Mouse (Mus musculus): ENCODE measurements at regions not wholly inside any gene's neighbourhood (a gene's known extent, or its start where the extent isn't known, plus 50 kb on each side); places are given as distances from the start of the nearest gene placed in this dataset.

GRCm38 (mm10) chr13:84345791-84346511 is 123.9 kb downstream of the Tmem161b start:
- WGBS: 4% methylated on average over 30 of the region's 30 CpGs
- peaks cover 37% of the 10 kb centered on the region for H3K27me3 ChIP-seq (ENCODE audit: control insufficient read depth, insufficient read depth, low read length)
- no peak overlapping the region for H3K27ac ChIP-seq (ENCODE audit: insufficient read depth, low read depth, low read length)
- peaks cover 6% of the 10 kb centered on the region; the same call in 1 of the 2 replicates for H3K4me1 ChIP-seq (ENCODE audit: control insufficient read depth, insufficient read depth, insufficient read length, low read length)
- H3K36me3 ChIP-seq (ENCODE audit: control insufficient read depth, insufficient read depth, low read length): no peaks in the 10 kb centered on the region
- TF ChIP-seq CTCF (IDR thresholded peaks at IDR 0.05; ENCODE audit: extremely low read depth, insufficient read length, insufficient replicate concordance, low read depth, low read length): no peak
- TF ChIP-seq POLR2A (IDR thresholded peaks at IDR 0.05; ENCODE audit: low read depth, low read length): no peak
- H3K4me3 ChIP-seq (ENCODE audit: low read depth, low read length): no peak overlapping the region

- Histone ChIP-seq H3K4me3 (ENCODE audit: low read depth, low read length) (no peak overlapping the region), H3K36me3 (ENCODE audit: control insufficient read depth, insufficient read depth, low read length) (no peaks in the 10 kb centered on the region), H3K27ac (ENCODE audit: insufficient read depth, low read depth, low read length) (no peak overlapping the region), H3K4me1 (ENCODE audit: control insufficient read depth, insufficient read depth, insufficient read length, low read length) (peaks cover 6% of the 10 kb centered on the region; the same call in 1 of the 2 replicates), H3K27me3 (ENCODE audit: control insufficient read depth, insufficient read depth, low read length) (peaks cover 37% of the 10 kb centered on the region)
- 6% methylated on average over 2 of the region's 2 CpGs for WGBS
- TF ChIP-seq CTCF (IDR thresholded peaks at IDR 0.05; ENCODE audit: extremely low read depth, insufficient read length, insufficient replicate concordance, low read depth, low read length) (no peak), POLR2A (IDR thresholded peaks at IDR 0.05; ENCODE audit: low read depth, low read length) (no peak)
Observed at GRCm38 (mm10) chr13:84346569-84346968, 124.5 kb downstream of the Tmem161b start.

- Histone ChIP-seq H3K27me3 (ENCODE audit: control insufficient read depth, insufficient read depth, low read length) (peaks cover 37% of the 10 kb centered on the region), H3K4me1 (ENCODE audit: control insufficient read depth, insufficient read depth, insufficient read length, low read length) (peaks cover 6% of the 10 kb centered on the region; the same call in 1 of the 2 replicates), H3K36me3 (ENCODE audit: control insufficient read depth, insufficient read depth, low read length) (no peaks in the 10 kb centered on the region), H3K4me3 (ENCODE audit: low read depth, low read length) (peak overlapping the region; percentile 57), H3K27ac (ENCODE audit: insufficient read depth, low read depth, low read length) (no peak overlapping the region)
- TF ChIP-seq POLR2A (IDR thresholded peaks at IDR 0.05; ENCODE audit: low read depth, low read length) (no peak), CTCF (IDR thresholded peaks at IDR 0.05; ENCODE audit: extremely low read depth, insufficient read length, insufficient replicate concordance, low read depth, low read length) (no peak)
- WGBS: 4% methylated on average over 21 of the region's 21 CpGs
Observed at GRCm38 (mm10) chr13:84347181-84347913, 125.3 kb downstream of the Tmem161b start.

GRCm38 (mm10) chr13:84347914-84348700 is 126.0 kb downstream of the Tmem161b start:
- H3K4me3 ChIP-seq (ENCODE audit: low read depth, low read length): peak overlapping the region; percentile 57
- H3K36me3 ChIP-seq (ENCODE audit: control insufficient read depth, insufficient read depth, low read length): no peaks in the 10 kb centered on the region
- WGBS: 1% methylated on average over 34 of the region's 34 CpGs
- TF ChIP-seq POLR2A (IDR thresholded peaks at IDR 0.05; ENCODE audit: low read depth, low read length) (no peak), CTCF (IDR thresholded peaks at IDR 0.05; ENCODE audit: extremely low read depth, insufficient read length, insufficient replicate concordance, low read depth, low read length) (peak; percentile 65; the same call in 1 of the 2 replicates)
- peaks cover 36% of the 10 kb centered on the region for H3K27me3 ChIP-seq (ENCODE audit: control insufficient read depth, insufficient read depth, low read length)
- H3K27ac ChIP-seq (ENCODE audit: insufficient read depth, low read depth, low read length): no peak overlapping the region
- H3K4me1 ChIP-seq (ENCODE audit: control insufficient read depth, insufficient read depth, insufficient read length, low read length): peaks cover 6% of the 10 kb centered on the region; the same call in 1 of the 2 replicates

- WGBS: under 1% methylated on average over 9 of the region's 9 CpGs
- Histone ChIP-seq H3K27me3 (ENCODE audit: control insufficient read depth, insufficient read depth, low read length) (peaks cover 31% of the 10 kb centered on the region), H3K36me3 (ENCODE audit: control insufficient read depth, insufficient read depth, low read length) (no peaks in the 10 kb centered on the region), H3K27ac (ENCODE audit: insufficient read depth, low read depth, low read length) (no peak overlapping the region), H3K4me3 (ENCODE audit: low read depth, low read length) (peak overlapping the region; percentile 57), H3K4me1 (ENCODE audit: control insufficient read depth, insufficient read depth, insufficient read length, low read length) (peaks cover 6% of the 10 kb centered on the region; the same call in 1 of the 2 replicates)
- TF ChIP-seq CTCF (IDR thresholded peaks at IDR 0.05; ENCODE audit: extremely low read depth, insufficient read length, insufficient replicate concordance, low read depth, low read length): no peak
- TF ChIP-seq POLR2A (IDR thresholded peaks at IDR 0.05; ENCODE audit: low read depth, low read length): no peak
Observed at GRCm38 (mm10) chr13:84348701-84348975, 126.5 kb downstream of the Tmem161b start.

GRCm38 (mm10) chr13:84349001-84349720 is 127.1 kb downstream of the Tmem161b start:
- no peak for TF ChIP-seq POLR2A (IDR thresholded peaks at IDR 0.05; ENCODE audit: low read depth, low read length)
- TF ChIP-seq CTCF (IDR thresholded peaks at IDR 0.05; ENCODE audit: extremely low read depth, insufficient read length, insufficient replicate concordance, low read depth, low read length): no peak
- Histone ChIP-seq H3K4me1 (ENCODE audit: control insufficient read depth, insufficient read depth, insufficient read length, low read length) (peaks cover 6% of the 10 kb centered on the region; the same call in 1 of the 2 replicates), H3K27ac (ENCODE audit: insufficient read depth, low read depth, low read length) (no peak overlapping the region), H3K4me3 (ENCODE audit: low read depth, low read length) (peak overlapping the region; percentile 62), H3K36me3 (ENCODE audit: control insufficient read depth, insufficient read depth, low read length) (no peaks in the 10 kb centered on the region), H3K27me3 (ENCODE audit: control insufficient read depth, insufficient read depth, low read length) (peaks cover 26% of the 10 kb centered on the region)
- WGBS: under 1% methylated on average over 23 of the region's 23 CpGs
